Mouse (Mus musculus) midbrain, embryonic 14.5 days (tissue): ENCODE results near the gene Nprl3. TPM values are rescaled to one million over a fixed set of nuclear protein-coding genes. Genes with fewer than 3 reads are reported as not detected.
"Not testable (repeated sequence)": the region's sequence is repeated elsewhere in the genome, so short reads cannot be mapped to it uniquely, and the experiment has no call there.

ENCODE experiments used
- ATAC-seq: fragments of 200-750 bp; cut with Nextera tagmentation; 2 replicates; pipeline ENCODE4 v1.8.0; 2017; ENCODE audit warnings: moderate number of reproducible peaks, moderate library complexity; ENCODE audit not compliant: low FRiP score, low TSS enrichment
- DNase-seq: peaks from one replicate; pipeline ENCODE4 v3.0.0-alpha.2; 2015
- H3K27ac ChIP-seq: fragments of 300-500 bp; sonication (generic); replicated peaks from 2 replicates; pipeline ENCODE4 v1.5.1; 2014; ENCODE audit warnings: mild to moderate bottlenecking, low read depth, low read length, moderate library complexity
- H3K27me3 ChIP-seq: fragments of 300-500 bp; sonication (generic); 2 replicates; pipeline ENCODE4 v1.6.1; 2014; ENCODE audit warnings: low read length, control low read depth, mixed read lengths; ENCODE audit not compliant: control insufficient read depth, insufficient read depth
- H3K36me3 ChIP-seq: fragments of 300-500 bp; sonication (generic); 2 replicates; pipeline ENCODE4 v1.6.1; 2014; ENCODE audit warnings: low read length, control low read depth; ENCODE audit not compliant: control insufficient read depth, insufficient read depth
- H3K4me1 ChIP-seq: fragments of 300-500 bp; sonication (generic); 2 replicates; pipeline ENCODE4 v1.6.1; 2014; ENCODE audit warnings: mild to moderate bottlenecking, antibody characterized with exemption, low read length, control low read depth; ENCODE audit not compliant: control insufficient read depth, insufficient read depth
- H3K4me2 ChIP-seq: fragments of 300-500 bp; sonication (generic); 2 replicates; pipeline ENCODE4 v1.6.1; 2014; ENCODE audit warnings: mild to moderate bottlenecking, low read length, moderate library complexity
- H3K4me3 ChIP-seq: fragments of 300-500 bp; sonication (generic); replicated peaks from 2 replicates; pipeline ENCODE4 v1.5.1; 2014; ENCODE audit warnings: low read depth, low read length
- H3K9ac ChIP-seq: fragments of 300-500 bp; sonication (generic); replicated peaks from 2 replicates; pipeline ENCODE4 v1.6.1; 2014; ENCODE audit warnings: mild to moderate bottlenecking, low read length, moderate library complexity
- H3K9me3 ChIP-seq: fragments of 300-500 bp; sonication (generic); 2 replicates; pipeline ENCODE4 v1.6.1; 2016; ENCODE audit warnings: low read length, control low read depth, mixed read lengths; ENCODE audit not compliant: control insufficient read depth
- WGBS: fragments of 180-500 bp; shearing (Covaris S2); extraction: QIAGEN DNeasy Blood & Tissue Kit; methylation state at CpG from one replicate; pipeline ENCODE4 v1.1.7; 2014; 5-methylcytosine and 5-hydroxymethylcytosine counted together
- polyA plus RNA-seq: library from polyadenylated mRNA; unstranded; fragments of >200 nt; fragmentation: Nextera tagmentation; extraction: Ambion mirVana; gene quantifications from 2 replicates; pipeline ENCODE4 v1.2.1, GENCODE M21; 2014

The Nprl3 gene
- polyA plus RNA-seq, 1 experiment from 2014 or later = 36.9 TPM

DNA sequence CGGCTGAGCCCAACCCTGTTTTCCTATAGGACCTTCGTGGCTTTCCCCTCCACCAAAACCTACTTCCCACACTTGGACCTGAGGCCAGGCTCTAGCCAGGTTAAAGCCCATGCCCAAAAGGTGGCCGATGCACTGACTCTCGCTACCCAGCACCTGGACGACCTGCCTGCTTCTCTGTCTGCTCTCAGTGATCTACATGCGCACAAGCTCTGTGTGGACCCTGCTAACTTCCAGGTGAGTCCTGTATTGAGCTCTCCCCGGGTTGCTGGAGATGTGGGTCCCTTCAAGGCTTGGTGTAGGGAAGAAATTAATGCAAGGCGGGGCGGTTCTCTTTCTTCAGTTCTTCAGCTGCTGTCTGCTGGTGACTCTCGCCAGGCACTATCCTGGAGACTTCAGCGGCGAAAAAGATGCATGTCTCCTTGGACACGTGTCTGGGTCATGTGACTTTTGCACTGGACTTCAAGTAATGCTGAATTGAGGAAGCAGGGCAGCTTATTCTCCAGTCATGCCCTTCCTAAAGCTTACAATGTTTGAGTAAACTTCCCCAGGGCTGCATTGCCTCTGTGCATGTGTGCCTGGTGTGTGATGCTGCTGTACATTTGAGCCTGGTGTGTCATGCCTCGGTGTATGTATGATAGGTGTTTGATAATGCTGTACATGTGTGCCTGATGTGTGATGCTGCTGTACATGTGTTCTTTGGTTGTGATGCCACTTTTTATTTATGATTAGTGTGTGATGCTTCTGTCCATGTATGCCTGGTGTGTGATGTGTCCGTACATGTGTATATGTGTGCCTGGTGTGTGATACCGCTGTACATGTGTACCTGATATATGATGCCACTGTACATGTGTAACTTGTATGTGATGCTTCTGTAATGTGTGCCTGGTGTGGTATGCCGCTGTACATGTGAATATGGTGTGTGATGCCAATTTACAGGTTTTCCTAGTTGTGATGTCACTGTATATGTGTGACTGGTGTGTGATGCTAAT, 33.1 kb upstream of the Nprl3 start:
- H3K4me2 ChIP-seq = peak overlapping the region; percentile 47
- no peak; the same call in 1 of the 2 replicates for ATAC-seq
- H3K4me1 ChIP-seq = no peaks in the 10 kb centered on the region
- H3K27ac ChIP-seq = no peak overlapping the region
- peak overlapping the region; percentile 21; the same call in 1 of the 2 replicates for H3K4me3 ChIP-seq
- no peak overlapping the region for H3K9ac ChIP-seq
- H3K27me3 ChIP-seq = no peaks in the 10 kb centered on the region
- no peaks in the 10 kb centered on the region for H3K36me3 ChIP-seq
- 53% methylated on average over 14 of the region's 17 CpGs for WGBS
- H3K9me3 ChIP-seq = no peaks in the 10 kb centered on the region
- peak; percentile 28 for DNase-seq

DNA sequence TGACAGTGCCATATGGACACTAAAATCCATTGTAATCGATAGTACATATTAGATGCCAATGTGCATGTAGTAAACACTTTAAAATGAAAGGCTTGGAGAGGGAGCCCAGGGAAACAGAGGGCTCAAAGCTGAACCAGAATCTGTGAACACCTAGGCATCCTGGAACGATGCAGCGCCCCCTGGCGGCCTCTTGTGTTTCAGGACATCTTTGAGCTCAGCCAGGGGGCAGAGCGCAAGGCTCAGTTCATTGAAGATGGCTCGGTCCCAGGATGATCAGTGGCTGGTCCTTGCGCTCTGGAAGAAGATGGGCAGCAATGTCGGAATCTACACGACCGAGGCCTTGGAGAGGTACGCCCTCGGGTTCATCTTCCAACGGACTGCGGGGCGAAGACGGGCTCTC, 32.4 kb upstream of the Nprl3 start, which contains the start of gene Hbq1a:
Gene Hbq1a, plus strand, starts transcription at position 205 of the 400 bp plus-strand sequence.
- not testable (repeated sequence) for H3K27ac ChIP-seq, H3K9ac ChIP-seq, H3K36me3 ChIP-seq, H3K27me3 ChIP-seq, H3K9me3 ChIP-seq, H3K4me1 ChIP-seq
- WGBS = 6% methylated on average over 16 of the region's 16 CpGs
- Histone ChIP-seq H3K4me3 (peak within 1 kb of the TSS; percentile 21; the same call in 1 of the 2 replicates), H3K4me2 (peak within 1 kb of the TSS; percentile 47)
- peak; percentile 48; the same call in 1 of the 2 replicates for ATAC-seq
- DNase-seq = peak; percentile 75

DNA sequence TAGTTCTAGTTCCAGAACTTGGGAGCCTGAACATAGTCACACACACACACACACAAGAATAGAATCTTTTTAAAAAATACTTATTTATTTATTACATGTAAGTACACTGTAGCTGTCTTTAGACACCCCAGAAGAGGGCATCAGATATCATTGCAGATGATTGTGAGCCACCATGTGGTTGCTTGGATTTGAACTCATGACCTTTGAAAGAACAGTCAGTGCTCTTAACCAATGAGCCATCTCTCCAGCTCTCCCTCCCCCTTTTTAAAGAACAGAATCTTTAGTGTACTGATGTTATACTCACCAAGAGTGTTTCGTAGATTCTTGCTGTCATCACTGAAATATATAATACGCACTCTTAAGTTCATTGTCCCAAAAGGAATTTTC, 31.0 kb upstream of the Nprl3 start:
- Histone ChIP-seq H3K27me3 (no peaks in the 10 kb centered on the region), H3K9ac (no peak overlapping the region), H3K9me3 (no peaks in the 10 kb centered on the region), H3K4me1 (no peaks in the 10 kb centered on the region), H3K27ac (no peak overlapping the region), H3K36me3 (no peaks in the 10 kb centered on the region), H3K4me2 (no peak overlapping the region), H3K4me3 (no peak overlapping the region)
- DNase-seq = no peak
- 99% methylated on average over 2 of the region's 2 CpGs for WGBS
- ATAC-seq = no peak

DNA sequence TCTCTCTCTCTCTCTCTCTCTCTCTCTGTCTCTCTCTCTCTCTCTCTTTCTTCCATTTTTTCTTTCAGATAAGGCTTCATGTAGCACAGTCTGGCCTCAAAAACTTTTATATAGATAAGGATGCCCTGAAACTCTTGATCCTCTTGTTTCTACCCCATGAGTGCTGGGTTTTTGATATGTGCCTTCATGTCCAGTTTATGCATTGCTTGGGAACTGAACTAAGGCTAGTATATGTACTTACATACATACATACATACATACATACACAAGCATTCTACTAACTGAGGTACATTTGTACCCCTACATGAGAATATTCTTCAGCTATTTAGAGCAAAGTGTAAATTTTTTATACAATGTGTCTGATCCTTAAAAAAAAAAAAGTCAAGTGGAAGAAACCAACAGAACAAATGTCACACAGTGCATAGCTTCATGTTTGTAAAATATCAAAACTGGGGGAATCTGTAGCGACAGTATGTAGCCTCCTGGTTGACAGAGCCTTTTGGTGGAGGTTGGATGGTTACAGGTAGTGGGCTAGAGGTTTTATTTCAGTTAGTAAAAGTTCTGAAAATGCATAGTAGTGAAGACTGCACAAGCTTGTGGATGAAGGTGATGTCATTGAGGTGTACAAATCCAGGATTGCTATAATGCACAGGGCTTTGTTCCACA, 30.5 kb upstream of the Nprl3 start:
- no peak overlapping the region for H3K4me3 ChIP-seq
- H3K36me3 ChIP-seq = no peaks in the 10 kb centered on the region
- WGBS = 94% methylated on average over 1 of the region's 1 CpGs
- H3K27me3 ChIP-seq = no peaks in the 10 kb centered on the region
- no peaks in the 10 kb centered on the region for H3K9me3 ChIP-seq
- H3K4me2 ChIP-seq = no peak overlapping the region
- H3K4me1 ChIP-seq = no peaks in the 10 kb centered on the region
- no peak for DNase-seq
- H3K27ac ChIP-seq = no peak overlapping the region
- ATAC-seq = no peak
- no peak overlapping the region for H3K9ac ChIP-seq

DNA sequence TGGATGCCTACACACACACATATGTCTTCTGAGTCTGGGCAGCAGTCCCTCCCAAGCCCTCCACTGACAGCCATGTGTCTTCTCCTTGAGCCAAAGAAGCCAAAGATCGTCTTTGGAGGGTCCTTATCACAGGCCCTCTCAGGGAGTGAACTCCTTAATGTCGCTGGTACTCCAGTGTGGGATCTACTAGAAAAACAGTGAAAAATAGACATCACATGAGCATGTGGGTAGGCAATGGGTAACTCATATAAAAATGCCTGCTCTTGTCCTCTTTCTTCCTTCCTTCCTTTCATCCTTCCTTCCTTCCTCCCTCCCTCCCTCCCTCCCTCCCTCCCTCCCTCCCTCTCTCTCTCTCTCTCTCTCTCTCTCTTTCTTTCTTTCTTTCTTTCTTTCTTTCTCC, 29.9 kb upstream of the Nprl3 start:
- not testable (repeated sequence) for H3K27ac ChIP-seq, DNase-seq, H3K4me3 ChIP-seq, H3K27me3 ChIP-seq, H3K9ac ChIP-seq, ATAC-seq, H3K36me3 ChIP-seq, H3K9me3 ChIP-seq, H3K4me2 ChIP-seq, H3K4me1 ChIP-seq
- 58% methylated on average over 2 of the region's 2 CpGs for WGBS

DNA sequence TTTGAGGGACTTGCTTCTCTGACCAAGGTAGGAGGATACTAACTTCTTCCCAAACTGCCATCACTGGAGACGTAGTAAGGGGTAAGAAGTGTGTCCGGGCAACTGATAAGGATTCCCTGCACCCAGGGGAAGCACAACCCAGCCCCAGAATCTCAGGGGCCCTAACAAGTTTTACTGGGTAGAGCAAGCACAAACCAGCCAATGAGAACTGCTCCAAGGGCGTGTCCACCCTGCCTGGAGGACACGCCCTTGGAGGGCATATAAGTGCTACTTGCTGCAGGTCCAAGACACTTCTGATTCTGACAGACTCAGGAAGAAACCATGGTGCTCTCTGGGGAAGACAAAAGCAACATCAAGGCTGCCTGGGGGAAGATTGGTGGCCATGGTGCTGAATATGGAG, 28.7 kb upstream of the Nprl3 start, which contains the start of gene Hba-a2:
Gene Hba-a2, plus strand, starts transcription at position 287 of the 400 bp plus-strand sequence.
- WGBS = no CpG with 5 or more reads among the region's 4 CpGs
- ATAC-seq = not testable (repeated sequence)

DNA sequence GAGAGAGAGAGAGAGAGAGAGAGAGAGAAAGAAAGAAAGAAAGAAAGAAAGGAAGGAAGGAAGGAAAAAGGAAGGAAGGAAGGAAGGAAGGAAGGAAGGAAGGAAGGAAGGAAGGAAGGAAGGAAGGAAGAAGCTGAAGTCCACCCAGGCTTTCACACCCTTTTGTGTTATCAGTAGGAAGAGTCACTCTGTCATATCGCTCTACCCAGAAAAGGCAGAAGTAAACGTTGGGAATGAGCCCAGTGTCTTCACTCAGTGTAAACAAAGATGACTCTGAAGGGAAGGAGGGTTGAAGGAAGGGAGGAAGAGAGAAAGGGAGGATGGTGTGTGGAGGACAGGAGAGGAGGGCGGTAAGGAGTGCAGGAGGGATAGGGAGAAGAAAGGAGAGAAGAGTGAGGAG, 26.0 kb upstream of the Nprl3 start:
- H3K9ac ChIP-seq, H3K4me2 ChIP-seq, H3K9me3 ChIP-seq, DNase-seq, H3K4me3 ChIP-seq, H3K27ac ChIP-seq, H3K4me1 ChIP-seq, H3K27me3 ChIP-seq, H3K36me3 ChIP-seq, ATAC-seq: not testable (repeated sequence)
- WGBS = 77% methylated on average over 3 of the region's 3 CpGs

More for the DNA sequence above, 28.7 kb upstream of the Nprl3 start, which contains the start of gene Hba-a2:
- not testable (repeated sequence) for H3K9me3 ChIP-seq, H3K4me2 ChIP-seq, H3K27me3 ChIP-seq, H3K27ac ChIP-seq, H3K4me1 ChIP-seq, H3K9ac ChIP-seq, H3K4me3 ChIP-seq, DNase-seq, H3K36me3 ChIP-seq

DNA sequence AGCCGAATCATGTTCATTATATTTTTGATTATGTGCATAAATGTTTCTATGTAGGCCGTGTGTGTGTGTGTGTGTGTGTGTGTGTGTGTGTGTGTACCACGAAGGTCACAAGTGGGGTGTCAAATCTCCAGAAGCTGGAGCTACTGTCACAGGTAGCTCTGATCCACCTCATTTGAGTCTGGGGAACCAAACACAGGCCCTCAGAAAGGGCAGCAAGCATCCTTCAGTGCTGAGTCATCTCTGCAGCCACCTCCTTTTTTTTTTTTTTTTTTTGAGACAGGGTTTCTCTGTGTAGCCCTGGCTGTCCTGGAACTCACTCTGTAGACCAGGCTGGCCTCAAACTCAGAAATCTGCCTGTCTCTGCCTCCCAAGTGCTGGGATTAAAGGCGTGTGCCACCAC, 25.3 kb upstream of the Nprl3 start:
- DNase-seq = not testable (repeated sequence)

More for the DNA sequence above, 25.3 kb upstream of the Nprl3 start:
- not testable (repeated sequence) for H3K27ac ChIP-seq, H3K4me2 ChIP-seq, H3K9ac ChIP-seq, H3K27me3 ChIP-seq, H3K4me3 ChIP-seq, ATAC-seq, H3K9me3 ChIP-seq, H3K4me1 ChIP-seq, H3K36me3 ChIP-seq
- 82% methylated on average over 4 of the region's 4 CpGs for WGBS
